Mouse (Mus musculus) CH12.LX (cell line): ENCODE data around the gene Cdcp1. TPM values are rescaled to one million over a fixed set of nuclear protein-coding genes. Genes with fewer than 3 reads are reported as not detected.

Experiments
- DNase-seq: peaks from one replicate; pipeline ENCODE4 v3.0.0-alpha.2; 2013; ENCODE audit errors: extremely low read depth
- H3K27ac ChIP-seq: 2 replicates; pipeline ENCODE4 v1.5.1; 2012; ENCODE audit warnings: low read depth, mild to moderate bottlenecking, control low read depth, moderate library complexity; ENCODE audit not compliant: insufficient read depth
- H3K27me3 ChIP-seq: replicated peaks from 2 replicates; pipeline ENCODE3; 2012; ENCODE audit warnings: inconsistent platforms
- H3K36me3 ChIP-seq, 2 experiments: replicated peaks in 1 of 2; 2 replicates each; pipeline versions ENCODE3 to v1.6.1; 2012; ENCODE audit warnings: inconsistent platforms in 1 of 2, low read length in 1 of 2, mild to moderate bottlenecking in 1 of 2, mixed read lengths in 1 of 2, moderate library complexity in 1 of 2; ENCODE audit not compliant: control insufficient read depth in 1 of 2, insufficient read depth in 1 of 2
- H3K4me1 ChIP-seq, 2 experiments: 2 replicates each; pipeline ENCODE4 v1.6.1; 2012; ENCODE audit warnings: inconsistent platforms in 1 of 2, moderate library complexity in 1 of 2; ENCODE audit not compliant: insufficient read depth in 2 of 2, control insufficient read depth in 1 of 2
- H3K4me2 ChIP-seq: 2 replicates; pipeline ENCODE4 v1.6.1; 2012; ENCODE audit warnings: low read depth, mild to moderate bottlenecking, control low read depth; ENCODE audit not compliant: poor library complexity, insufficient read depth, severe bottlenecking
- H3K4me3 ChIP-seq, 3 experiments: fragments of 150-350 bp in 1 of 3; sonication (generic) in 1 of 3; replicated peaks in 1 of 3; 2 replicates each; pipeline versions ENCODE3 to v1.5.1; 2011 to 2012; ENCODE audit warnings: low read depth in 2 of 3, low read length in 2 of 3, mild to moderate bottlenecking in 2 of 3, moderate library complexity in 2 of 3, control low read depth in 1 of 3, improper control_type of control experiment in 1 of 3, inconsistent platforms in 1 of 3, mixed read lengths in 1 of 3; ENCODE audit not compliant: poor library complexity in 1 of 3
- H3K79me2 ChIP-seq: replicated peaks from 2 replicates; pipeline ENCODE4 v1.6.1; 2012; ENCODE audit warnings: mild to moderate bottlenecking, moderate library complexity; ENCODE audit not compliant: control insufficient read depth, poor library complexity, insufficient read depth, severe bottlenecking; ENCODE audit errors: extremely low read depth
- H3K9ac ChIP-seq: 2 replicates; pipeline ENCODE4 v1.6.1; 2012; ENCODE audit warnings: low read depth, mild to moderate bottlenecking, control low read depth, moderate library complexity; ENCODE audit not compliant: insufficient read depth
- H3K9me3 ChIP-seq: replicated peaks from 2 replicates; pipeline ENCODE3; 2012; ENCODE audit warnings: low read length, inconsistent platforms, mixed read lengths
- E2F4 ChIP-seq: IDR thresholded peaks from 2 replicates; pipeline ENCODE4 v1.6.1; 2011; ENCODE audit warnings: low read depth, low read length, improper control_type of control experiment; ENCODE audit not compliant: insufficient replicate concordance
- dilution Hi-C: fragments of 300-500 bp; cut with MboI; formaldehyde crosslinking; loops from 2 replicates; pipeline ENCODE4 v1.14.3; 2020; ENCODE audit warnings: low sequenced_read_pairs; ENCODE audit not compliant: extremely low pct_unique_long_range_greater_than_20kb, extremely low pct_ligation_motif_present
- in situ Hi-C: fragments of 300-500 bp; cut with MboI; formaldehyde crosslinking; loops from 3 replicates; pipeline ENCODE4 v1.14.3; 2019; ENCODE audit warnings: low sequenced_read_pairs, low pct_ligation_motif_present, low pct_unique_long_range_greater_than_20kb, mixed read lengths
- polyA plus RNA-seq: library from polyadenylated mRNA; unstranded; fragments of >175 nt; gene quantifications from 2 replicates; pipeline ENCODE4 v1.2.1, GENCODE M21; 2012; ENCODE audit warnings: low read depth; ENCODE audit not compliant: insufficient read length
- total RNA-seq, 2 experiments: library from RNA; depleted of rRNA; stranded (reverse); fragments of 300-350 nt in 1 of 2; fragments of >200 nt in 1 of 2; gene quantifications; 2 replicates each; pipeline ENCODE4 v1.2.3; 2012 to 2014

Cdcp1 gene
- total and polyA plus RNA-seq, 3 experiments: 3.1 to 5.9 (median 3.6) TPM

GRCm38 (mm10) chr9:123123017-123123416, 92.8 kb downstream of the Cdcp1 start:
- in situ Hi-C loops: no loop called here
- DNase-seq: no peak
- TF ChIP-seq E2F4: no peak
- no peaks in the 10 kb centered on the region for H3K9me3 ChIP-seq
- H3K4me3 ChIP-seq: no peak overlapping the region
- H3K27me3 ChIP-seq: no peaks in the 10 kb centered on the region
- H3K9ac ChIP-seq: no peak overlapping the region
- no peak overlapping the region for H3K4me2 ChIP-seq
- no peak overlapping the region for H3K27ac ChIP-seq
- peaks cover 69 to 95% of the 10 kb centered on the region in 2 experiments for H3K36me3 ChIP-seq
- H3K79me2 ChIP-seq: peaks cover 4% of the 10 kb centered on the region
- dilution Hi-C loops: no loop called here
- no peaks in the 10 kb centered on the region; a peak in 1 of 4 replicates for H3K4me1 ChIP-seq

Other genes starting within 250 kb of the Cdcp1 start
- 5.5 and 6.9 TPM in 2 replicates for gene Tmem42, start 194.7 kb downstream of the Cdcp1 start, total RNA-seq (2012; rRNA removed)
- gene Tmem42, start 194.7 kb downstream of the Cdcp1 start, total RNA-seq (2014; rRNA removed): 5.1 and 5.3 TPM in 2 replicates
- 6.4 and 6.8 TPM in 2 replicates for gene Tmem42, start 194.7 kb downstream of the Cdcp1 start, polyA plus RNA-seq
- 0.50 and 0.51 TPM in 2 replicates for gene Tgm4, start 181.3 kb downstream of the Cdcp1 start, total RNA-seq (2012; rRNA removed)
- not detected in 2 replicates for gene Tgm4, start 181.3 kb downstream of the Cdcp1 start, total RNA-seq (2014; rRNA removed)
- gene Tgm4, start 181.3 kb downstream of the Cdcp1 start, polyA plus RNA-seq: 0.24 and 0.26 TPM in 2 replicates
- 37.2 and 45.1 TPM in 2 replicates for gene Zdhhc3, start 102.8 kb downstream of the Cdcp1 start, total RNA-seq (2012; rRNA removed)
- gene Zdhhc3, start 102.8 kb downstream of the Cdcp1 start, total RNA-seq (2014; rRNA removed): 61.2 and 62.6 TPM in 2 replicates
- gene Zdhhc3, start 102.8 kb downstream of the Cdcp1 start, polyA plus RNA-seq: 61.4 and 74.4 TPM in 2 replicates
- gene Exosc7, start 102.8 kb downstream of the Cdcp1 start, total RNA-seq (2012; rRNA removed): 135 and 154 TPM in 2 replicates
- 139 and 144 TPM in 2 replicates for gene Exosc7, start 102.8 kb downstream of the Cdcp1 start, total RNA-seq (2014; rRNA removed)
- gene Exosc7, start 102.8 kb downstream of the Cdcp1 start, polyA plus RNA-seq: 143 and 184 TPM in 2 replicates
- 0.13 TPM in 1 of 2 replicates, not detected in the other for gene Clec3b, start 65.1 kb downstream of the Cdcp1 start, total RNA-seq (2012; rRNA removed)
- not detected in 2 replicates for gene Clec3b, start 65.1 kb downstream of the Cdcp1 start, total RNA-seq (2014; rRNA removed)
- gene Clec3b, start 65.1 kb downstream of the Cdcp1 start, polyA plus RNA-seq: 0.31 and 0.33 TPM in 2 replicates
- gene Tmem158, start 44.7 kb upstream of the Cdcp1 start, total RNA-seq (2012; rRNA removed): 6.6 and 7.3 TPM in 2 replicates
- 1.8 and 2.4 TPM in 2 replicates for gene Tmem158, start 44.7 kb upstream of the Cdcp1 start, total RNA-seq (2014; rRNA removed)
- gene Tmem158, start 44.7 kb upstream of the Cdcp1 start, polyA plus RNA-seq: 2.1 and 2.9 TPM in 2 replicates
- gene Lars2, start 150.9 kb upstream of the Cdcp1 start, total RNA-seq (2012; rRNA removed): 4,255 and 15,188 TPM in 2 replicates
- 4.8 and 5.1 TPM in 2 replicates for gene Lars2, start 150.9 kb upstream of the Cdcp1 start, total RNA-seq (2014; rRNA removed)
- 421 and 765 TPM in 2 replicates for gene Lars2, start 150.9 kb upstream of the Cdcp1 start, polyA plus RNA-seq